Mouse (Mus musculus) liver, embryonic 14.5 days (tissue): ENCODE measurements around the gene Sec14l4. TPM values are rescaled to one million over a fixed set of nuclear protein-coding genes. Genes with fewer than 3 reads are reported as not detected.

Experiments
- ATAC-seq: fragments of 200-750 bp; cut with Nextera tagmentation; 2 replicates; pipeline ENCODE4 v1.8.0; 2017; ENCODE audit warnings: moderate number of reproducible peaks, mild to moderate bottlenecking, moderate library complexity; ENCODE audit not compliant: insufficient read depth
- DNase-seq, 3 experiments: peaks; one replicate each; pipeline ENCODE4 v3.0.0-alpha.2; 2012 to 2013; ENCODE audit warnings: low read depth in 3 of 3, low spot score in 3 of 3
- H3K27ac ChIP-seq: fragments of 300-500 bp; sonication (generic); 2 replicates; pipeline ENCODE4 v1.5.1; 2014; ENCODE audit warnings: moderate library complexity, mild to moderate bottlenecking, control low read depth, inconsistent platforms
- H3K27me3 ChIP-seq: fragments of 300-500 bp; sonication (generic); 2 replicates; pipeline ENCODE4 v1.6.1; 2014; ENCODE audit warnings: mild to moderate bottlenecking, low read length, moderate library complexity; ENCODE audit not compliant: control insufficient read depth, insufficient read depth
- H3K36me3 ChIP-seq: fragments of 300-500 bp; sonication (generic); replicated peaks from 2 replicates; pipeline ENCODE4 v1.6.1; 2014; ENCODE audit warnings: low read depth; ENCODE audit not compliant: control insufficient read depth, insufficient read depth
- H3K4me1 ChIP-seq, 2 experiments: fragments of 200-500 bp in 1 of 2; fragments of 300-500 bp in 1 of 2; sonication (generic) in 1 of 2; replicated peaks; 2 replicates each; pipeline ENCODE4 v1.6.1; 2012 to 2014; ENCODE audit warnings: antibody characterized with exemption in 1 of 2, inconsistent platforms in 1 of 2, low read length in 1 of 2; ENCODE audit not compliant: control insufficient read depth in 2 of 2, insufficient read depth in 2 of 2
- H3K4me2 ChIP-seq: fragments of 300-500 bp; sonication (generic); 2 replicates; pipeline ENCODE4 v1.6.1; 2014; ENCODE audit warnings: low read depth, mild to moderate bottlenecking, control low read depth, moderate library complexity
- H3K4me3 ChIP-seq, 2 experiments: fragments of 200-500 bp in 1 of 2; fragments of 300-500 bp in 1 of 2; sonication (generic) in 1 of 2; 2 replicates each; pipeline ENCODE4 v1.5.1; 2012 to 2014; ENCODE audit warnings: low read depth in 2 of 2, low read length in 2 of 2, mild to moderate bottlenecking in 2 of 2, control low read depth in 1 of 2, inconsistent platforms in 1 of 2, moderate library complexity in 1 of 2; ENCODE audit not compliant: insufficient read depth in 1 of 2
- H3K9ac ChIP-seq: fragments of 300-500 bp; sonication (generic); replicated peaks from 2 replicates; pipeline ENCODE4 v1.6.1; 2014; ENCODE audit warnings: mild to moderate bottlenecking, control low read depth, moderate library complexity
- H3K9me3 ChIP-seq: fragments of 300-500 bp; sonication (generic); 2 replicates; pipeline ENCODE4 v1.6.1; 2016; ENCODE audit warnings: low read length, mixed read lengths; ENCODE audit not compliant: control insufficient read depth
- CTCF ChIP-seq: IDR thresholded peaks from 2 replicates; pipeline ENCODE4 v1.5.1; 2016; ENCODE audit warnings: antibody characterized with exemption, low read depth, control low read depth
- EP300 ChIP-seq: IDR thresholded peaks from 2 replicates; pipeline ENCODE4 v1.6.1; 2016; ENCODE audit warnings: antibody characterized with exemption, low read depth
- WGBS: fragments of 180-500 bp; shearing (Covaris S2); extraction: QIAGEN DNeasy Blood & Tissue Kit; methylation state at CpG from one replicate; pipeline ENCODE4 v1.1.7; 2014; ENCODE audit not compliant: insufficient replicate concordance; 5-methylcytosine and 5-hydroxymethylcytosine counted together
- polyA plus RNA-seq, 2 experiments: library from polyadenylated mRNA; depleted of rRNA in 1 of 2; stranded (reverse) in 1 of 2; unstranded in 1 of 2; fragments of >200 nt; fragmentation: Nextera tagmentation in 1 of 2; extraction: Ambion mirVana in 1 of 2; gene quantifications; 2 replicates each; pipeline versions ENCODE4 v1.2.1 to v1.2.3; 2012 to 2014

Gene Sec14l4
- polyA plus RNA-seq, 2 experiments, result 0.93 to 1.6 TPM

DNA sequence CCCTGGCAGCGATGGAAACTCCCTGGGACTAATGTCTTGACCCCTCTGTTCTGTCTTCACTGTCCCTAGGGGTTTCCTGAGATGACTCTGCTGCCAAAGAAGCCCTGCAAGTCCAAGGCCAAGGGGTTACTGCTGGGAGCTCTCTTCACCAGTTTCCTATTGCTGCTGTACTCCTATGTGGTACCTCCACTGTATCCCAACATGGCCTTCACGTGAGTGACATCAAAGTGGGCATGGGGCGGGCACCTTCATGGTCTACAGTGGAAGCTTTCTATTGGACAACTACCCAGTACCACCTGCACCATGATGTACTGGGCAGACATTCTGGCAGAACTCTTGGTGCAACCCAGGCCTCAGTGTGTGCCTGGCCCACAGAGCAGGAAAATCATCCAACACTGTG is 34.4 kb upstream of the Sec14l4 start:
- 72% methylated on average over 3 of the region's 3 CpGs for whole genome bisulfite sequencing
- Histone ChIP-seq H3K4me1 (no peaks in the 10 kb centered on the region), H3K9ac (no peak overlapping the region), H3K4me3 (no peak overlapping the region), H3K9me3 (no peaks in the 10 kb centered on the region), H3K27ac (no peak overlapping the region), H3K27me3 (peaks cover 15% of the 10 kb centered on the region), H3K4me2 (no peak overlapping the region), H3K36me3 (no peaks in the 10 kb centered on the region)
- no peak for ATAC-seq
- no peak for TF ChIP-seq CTCF
- TF ChIP-seq EP300, result no peak
- DNase-seq, result no peak

DNA sequence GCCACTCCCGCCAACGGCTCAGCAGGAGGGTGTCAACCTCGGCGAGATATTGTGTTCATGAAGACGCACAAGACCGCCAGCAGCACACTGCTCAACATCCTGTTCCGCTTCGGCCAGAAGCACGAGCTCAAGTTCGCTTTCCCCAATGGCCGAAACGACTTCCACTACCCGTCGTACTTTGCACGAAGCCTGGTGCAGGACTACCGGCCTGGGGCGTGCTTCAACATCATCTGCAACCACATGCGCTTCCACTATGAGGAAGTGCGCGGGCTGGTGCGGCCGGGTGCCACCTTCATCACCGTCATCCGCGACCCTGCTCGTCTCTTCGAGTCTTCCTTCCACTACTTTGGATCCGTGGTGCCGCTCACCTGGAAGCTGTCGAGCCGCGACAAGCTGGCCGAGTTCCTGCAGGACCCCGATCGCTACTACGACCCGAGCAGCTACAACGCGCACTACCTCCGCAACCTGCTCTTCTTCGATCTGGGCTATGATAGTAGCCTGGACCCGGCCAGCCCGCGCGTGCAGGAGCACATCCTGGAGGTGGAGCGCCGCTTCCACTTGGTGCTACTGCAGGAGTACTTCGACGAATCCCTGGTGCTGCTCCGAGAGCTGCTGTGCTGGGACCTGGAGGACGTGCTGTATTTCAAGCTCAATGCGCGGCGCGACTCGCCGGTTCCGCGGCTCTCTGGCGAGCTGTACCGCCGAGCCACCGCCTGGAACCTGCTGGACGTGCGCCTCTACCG is 33.1 kb upstream of the Sec14l4 start:
- DNase-seq, result peak in 1 of 3 experiments; percentile 11
- no peak for TF ChIP-seq CTCF
- no peak for TF ChIP-seq EP300
- Histone ChIP-seq H3K4me3 (no peak overlapping the region), H3K4me2 (peak overlapping the region; percentile 23), H3K4me1 (no peaks in the 10 kb centered on the region), H3K27me3 (peaks cover 15% of the 10 kb centered on the region), H3K9ac (no peak overlapping the region), H3K27ac (no peak overlapping the region), H3K9me3 (no peaks in the 10 kb centered on the region), H3K36me3 (no peaks in the 10 kb centered on the region)
- WGBS, result 2% methylated on average over 66 of the region's 66 CpGs
- no peak for ATAC-seq

DNA sequence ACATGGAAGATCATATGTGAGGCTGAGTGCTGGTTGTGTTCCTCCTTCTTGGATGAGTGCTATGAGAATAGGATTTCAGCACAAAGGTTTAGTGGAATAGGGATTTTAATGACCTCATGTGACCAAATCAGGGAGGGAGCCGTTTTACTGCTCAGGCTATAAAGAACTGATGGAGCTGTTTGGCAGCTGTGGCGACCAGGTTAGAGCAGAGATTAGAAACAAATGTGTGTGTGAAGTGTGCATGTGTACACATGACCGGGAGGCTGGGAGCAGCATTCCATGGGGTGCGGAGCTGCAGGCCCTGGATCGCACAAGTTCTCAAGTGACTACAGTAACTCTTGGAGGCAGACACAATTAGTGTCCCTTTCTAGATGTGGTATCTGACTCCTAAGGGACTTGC is 31.7 kb upstream of the Sec14l4 start:
- H3K9me3 ChIP-seq, result no peaks in the 10 kb centered on the region
- DNase-seq, result no peak
- no peak overlapping the region for H3K4me2 ChIP-seq
- no peaks in the 10 kb centered on the region for H3K36me3 ChIP-seq
- H3K4me1 ChIP-seq, result no peaks in the 10 kb centered on the region
- no peak for ATAC-seq
- TF ChIP-seq CTCF, result no peak
- TF ChIP-seq EP300, result no peak
- H3K4me3 ChIP-seq, result no peak overlapping the region
- peaks cover 15% of the 10 kb centered on the region for H3K27me3 ChIP-seq
- no peak overlapping the region for H3K9ac ChIP-seq
- H3K27ac ChIP-seq, result no peak overlapping the region
- WGBS, result 67% methylated on average over 5 of the region's 5 CpGs

DNA sequence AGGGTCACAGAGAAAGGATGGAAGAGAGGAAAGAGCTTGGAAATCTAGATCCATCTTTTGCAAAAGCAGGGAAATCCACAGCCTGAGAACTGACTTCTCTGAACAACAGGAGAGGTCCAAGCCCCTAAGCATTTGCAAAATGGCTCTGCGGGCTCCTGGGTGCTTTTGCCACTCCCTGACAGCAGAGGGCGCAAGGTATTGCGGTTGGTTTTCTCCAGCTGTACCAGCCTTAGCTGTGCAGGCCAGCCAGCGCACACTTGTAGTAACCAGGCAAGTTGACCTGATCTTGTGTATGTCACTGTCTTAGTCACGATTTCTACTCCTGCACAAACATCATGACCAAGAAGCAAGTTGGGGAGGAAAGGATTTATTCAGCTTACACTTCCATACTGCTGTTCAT is 29.7 kb upstream of the Sec14l4 start:
- H3K4me3 ChIP-seq, result no peak overlapping the region
- H3K9ac ChIP-seq, result no peak overlapping the region
- TF ChIP-seq EP300, result no peak
- TF ChIP-seq CTCF, result peak; percentile 84
- H3K4me1 ChIP-seq, result no peaks in the 10 kb centered on the region
- 4% methylated on average over 5 of the region's 5 CpGs for WGBS
- DNase-seq, result peak in 1 of 3 experiments; percentile 15
- no peak for ATAC-seq
- H3K4me2 ChIP-seq, result no peak overlapping the region
- no peaks in the 10 kb centered on the region for H3K9me3 ChIP-seq
- no peaks in the 10 kb centered on the region for H3K36me3 ChIP-seq
- no peak overlapping the region for H3K27ac ChIP-seq
- peaks cover 15% of the 10 kb centered on the region for H3K27me3 ChIP-seq

DNA sequence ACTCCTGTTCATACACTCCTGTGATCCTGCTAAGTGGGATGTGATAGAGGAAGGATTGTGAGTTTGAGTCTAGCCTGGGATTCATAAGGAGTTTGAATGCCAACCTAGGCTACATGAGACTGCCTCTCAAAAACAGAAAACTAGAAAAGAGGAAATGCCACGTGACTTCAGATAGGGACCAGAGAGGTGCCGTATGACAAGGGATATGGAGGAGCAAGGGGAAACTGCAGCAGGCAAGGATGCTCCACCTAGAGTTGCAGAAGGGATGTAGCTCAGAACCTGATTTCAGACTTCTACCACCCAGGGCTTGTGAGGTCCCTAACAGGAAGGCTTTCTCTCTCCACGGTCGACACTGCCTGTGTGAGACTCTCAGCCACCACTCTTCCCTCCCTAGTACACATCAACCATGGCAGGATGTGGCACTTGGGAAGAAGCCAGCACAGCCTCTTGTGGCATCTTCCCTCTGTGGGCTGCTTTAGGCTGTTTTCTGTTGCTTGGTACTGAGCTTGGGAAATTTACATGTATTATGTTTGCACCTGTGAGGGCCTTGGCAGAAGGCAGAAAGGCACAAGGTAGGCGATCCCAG is 25.9 kb upstream of the Sec14l4 start:
- 24% methylated on average over 5 of the region's 5 CpGs for WGBS
- H3K27me3 ChIP-seq, result no peaks in the 10 kb centered on the region
- H3K9ac ChIP-seq, result no peak overlapping the region
- no peaks in the 10 kb centered on the region for H3K36me3 ChIP-seq
- no peaks in the 10 kb centered on the region for H3K4me1 ChIP-seq
- no peak for ATAC-seq
- H3K4me3 ChIP-seq, result no peak overlapping the region
- H3K4me2 ChIP-seq, result no peak overlapping the region
- TF ChIP-seq CTCF (no peak), EP300 (no peak)
- DNase-seq, result no peak
- H3K9me3 ChIP-seq, result no peaks in the 10 kb centered on the region
- H3K27ac ChIP-seq, result no peak overlapping the region
